Mouse (Mus musculus) liver, adult 2 months (tissue): Measurements from ENCODE around the gene Wars2.

Experiments used
- CTCF ChIP-seq: fragments of 200-500 bp; IDR thresholded peaks from 2 replicates; pipeline ENCODE4 v1.5.1; 2011; ENCODE audit warnings: low read depth, low read length, control low read depth
- POLR2A ChIP-seq: fragments of 200-500 bp; IDR thresholded peaks from 2 replicates; pipeline ENCODE4 v1.6.1; 2011; ENCODE audit warnings: low read length, control low read depth; ENCODE audit not compliant: insufficient read depth; ENCODE audit errors: extremely low read depth

- no peak for TF ChIP-seq POLR2A
- TF ChIP-seq CTCF = no peak
Observed at GRCm38 (mm10) chr3:99240811-99241738, 100.2 kb downstream of the Wars2 start.
